Mouse (Mus musculus): ENCODE results near the gene Sh3bp5.
"Not testable (repeated sequence)": the region's sequence is repeated elsewhere in the genome, so short reads cannot be mapped to it uniquely, and the experiment has no call there.

Gene Sh3bp5
- long read RNA-seq, experiment 1, transcript Sh3bp5-201 (9 exons, 2,684 nt): major isoform, 40 of 60 reads
- long read RNA-seq, experiment 1, partial matches to known transcripts: 2 of 60 reads
- long read RNA-seq, experiment 1, other reads (novel, unspliced or antisense): 18 of 60 reads
- long read RNA-seq, experiment 2, transcript Sh3bp5-201 (9 exons, 2,684 nt): major isoform, 57 of 94 reads
- long read RNA-seq, experiment 2, partial matches to known transcripts: 15 of 94 reads
- long read RNA-seq, experiment 2, other reads (novel, unspliced or antisense): 22 of 94 reads

GRCm38 (mm10) chr14:31435930-31436693 lies at the start of gene Sh3bp5:
Gene Sh3bp5, minus strand, starts transcription at chr14:31436078.
- intact Hi-C loops (cut with DNase I): loop anchor here (2.0 kb wide), 1 partner anchor 49 kb away; no protein-coding TSS in a partner anchor

GRCm38 (mm10) chr14:31482417-31482816 lies 46.5 kb upstream of the Sh3bp5 start:
- intact Hi-C loops (cut with DNase I): no loop called here

DNA sequence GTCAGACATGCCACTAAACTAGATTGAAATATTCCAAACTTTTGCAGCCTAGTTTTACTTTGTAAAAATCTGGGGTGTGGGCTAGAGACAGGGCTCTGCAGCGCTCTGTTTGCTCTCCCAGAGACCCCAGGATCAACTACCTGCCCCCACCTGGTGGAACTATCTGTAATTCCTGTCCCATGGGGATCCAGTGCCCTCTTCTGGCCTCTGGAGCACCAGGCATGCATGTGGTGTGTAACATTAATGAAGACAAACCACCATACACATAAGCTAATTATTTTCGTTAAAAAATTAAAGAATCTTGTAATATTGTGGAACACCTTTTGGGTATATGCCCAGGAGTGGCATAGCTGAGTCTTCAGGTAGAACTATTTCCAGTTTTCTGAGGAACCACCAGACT lies 37.4 kb upstream of the Sh3bp5 start:
- intact Hi-C loops (cut with DNase I): loop anchor here (1.0 to 2.0 kb wide), 2 partner anchors 110 to 200 kb away; no protein-coding TSS in a partner anchor

GRCm38 (mm10) chr14:31472451-31473061 lies 36.7 kb upstream of the Sh3bp5 start:
- intact Hi-C loops (cut with DNase I): loop anchor here (1.0 to 2.0 kb wide), 2 partner anchors 109 to 200 kb away; no protein-coding TSS in a partner anchor

GRCm38 (mm10) chr14:31469711-31470110 lies 33.8 kb upstream of the Sh3bp5 start:
- intact Hi-C loops (cut with DNase I): no loop called here

DNA sequence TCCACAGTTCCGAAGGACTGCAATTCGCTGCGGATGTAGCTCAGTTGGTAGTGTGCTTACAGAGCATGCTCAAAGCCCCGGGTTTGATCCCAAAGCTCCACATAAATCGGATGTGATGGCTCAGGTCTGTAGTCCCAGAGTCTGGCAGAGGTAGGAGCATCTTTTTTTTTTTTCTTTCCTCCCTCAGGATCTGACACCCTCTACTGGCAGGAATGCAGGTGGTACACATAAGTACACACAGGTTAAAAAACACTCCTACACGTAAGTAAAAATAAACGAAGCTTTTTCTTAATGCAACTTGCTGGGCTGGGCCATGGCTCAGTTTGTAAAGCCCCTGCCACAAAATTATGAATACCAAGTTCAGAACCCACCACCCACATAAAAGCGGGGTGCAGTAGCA lies 28.3 kb upstream of the Sh3bp5 start:
- intact Hi-C loops (cut with DNase I): no loop called here

GRCm38 (mm10) chr14:31462886-31463285 lies 27.0 kb upstream of the Sh3bp5 start:
- intact Hi-C loops (cut with DNase I): no loop called here

DNA sequence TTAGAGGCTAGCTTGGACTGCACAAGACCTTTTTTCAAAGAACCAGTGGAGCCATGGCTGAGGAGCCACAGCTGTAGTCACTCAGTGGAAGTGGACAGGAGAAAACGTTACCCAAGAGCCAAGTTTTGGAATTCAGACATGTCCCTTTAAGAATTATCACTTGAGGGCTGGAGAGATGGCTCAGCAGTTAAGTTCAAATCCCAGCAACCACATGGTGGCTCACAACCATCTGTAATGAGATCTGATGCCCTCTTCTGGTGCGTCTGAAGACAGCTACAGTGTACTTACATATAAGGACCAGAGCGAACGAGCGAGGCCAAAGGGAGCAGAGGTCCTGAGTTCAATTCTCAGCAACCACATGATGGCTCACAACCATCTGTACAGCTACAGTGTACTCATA lies 26.3 kb upstream of the Sh3bp5 start:
- intact Hi-C loops (cut with DNase I): not testable (repeated sequence)

DNA sequence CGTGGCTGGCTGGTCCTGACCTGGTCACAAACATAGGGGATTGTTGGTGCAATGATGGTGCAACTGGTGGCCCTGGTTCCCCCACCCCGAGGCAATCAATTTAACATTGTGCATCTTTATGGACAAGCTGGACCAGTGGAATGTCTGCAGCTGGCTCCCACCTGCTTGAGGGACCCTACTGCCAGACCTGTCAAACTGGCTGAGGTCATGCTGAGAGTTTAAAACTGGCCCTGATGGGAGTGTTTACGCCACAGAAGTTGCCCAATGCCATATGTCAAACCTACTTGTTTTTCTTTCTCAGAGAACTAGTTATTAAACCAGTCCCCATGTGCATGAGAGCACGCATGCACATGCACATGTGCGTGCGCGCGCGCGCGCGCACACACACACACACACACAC lies 22.1 kb upstream of the Sh3bp5 start:
- intact Hi-C loops (cut with DNase I): no loop called here

- intact Hi-C loops (cut with DNase I): no loop called here
Observed at GRCm38 (mm10) chr14:31456064-31456721, 20.3 kb upstream of the Sh3bp5 start.

DNA sequence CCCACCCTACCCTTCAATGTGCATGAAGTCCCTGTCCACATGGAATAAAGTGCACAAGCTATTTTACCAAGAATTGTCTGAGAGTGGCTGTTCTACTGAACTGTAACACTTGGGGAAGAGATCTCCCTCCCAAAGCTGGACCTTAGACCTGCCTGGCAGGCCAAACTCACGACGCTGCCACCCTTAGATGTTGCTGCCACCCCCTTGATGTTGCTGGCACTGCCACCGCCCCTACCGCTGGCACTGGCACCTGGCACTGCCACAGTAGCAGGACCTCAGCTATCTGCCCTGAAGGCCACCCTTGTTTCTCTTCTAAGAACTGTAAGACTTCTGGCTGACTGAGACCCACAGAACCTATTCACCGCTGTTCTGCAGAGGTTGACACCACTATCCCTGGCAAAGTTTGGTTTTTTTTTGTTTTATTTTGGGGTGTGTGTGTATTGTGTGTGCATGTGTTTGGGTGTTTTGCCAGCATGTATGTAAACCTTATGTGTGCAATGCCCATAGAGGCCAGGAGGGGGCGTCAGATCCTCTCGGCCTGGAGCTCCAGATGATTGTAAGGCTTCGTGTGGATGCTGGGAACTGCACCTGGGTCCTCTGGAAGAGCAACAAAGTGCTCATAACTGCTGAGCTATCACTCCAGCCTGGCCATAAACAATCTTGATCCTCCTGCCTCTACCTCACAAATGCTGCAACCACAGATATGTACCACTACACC lies 19.1 kb upstream of the Sh3bp5 start:
- intact Hi-C loops (cut with DNase I): no loop called here

DNA sequence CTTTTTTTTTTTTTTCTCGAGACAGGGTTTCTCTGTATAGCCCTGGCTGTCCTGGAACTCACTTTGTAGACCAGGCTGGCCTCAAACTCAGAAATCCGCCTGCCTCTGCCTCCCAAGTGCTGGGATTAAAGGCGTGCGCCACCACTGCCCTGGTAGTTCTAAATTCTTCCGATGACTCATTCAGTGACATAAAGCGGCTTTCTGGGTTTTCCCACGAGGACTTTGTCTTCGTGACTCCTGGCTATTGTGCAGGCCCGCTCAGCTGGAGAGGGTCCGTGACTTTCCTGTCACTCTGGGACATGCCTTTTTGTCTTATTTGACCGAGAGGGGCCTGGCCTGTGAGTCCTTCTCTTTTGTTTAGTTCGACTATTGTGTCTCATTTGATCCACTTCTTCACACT lies 18.1 kb upstream of the Sh3bp5 start:
- intact Hi-C loops (cut with DNase I): not testable (repeated sequence)

- intact Hi-C loops (cut with DNase I): loop anchor here (5.0 kb wide), 1 partner anchor 72 kb away; no protein-coding TSS in a partner anchor
Observed at GRCm38 (mm10) chr14:31448994-31449393, 13.1 kb upstream of the Sh3bp5 start.

GRCm38 (mm10) chr14:31443616-31444015 lies 7.7 kb upstream of the Sh3bp5 start:
- intact Hi-C loops (cut with DNase I): no loop called here

DNA sequence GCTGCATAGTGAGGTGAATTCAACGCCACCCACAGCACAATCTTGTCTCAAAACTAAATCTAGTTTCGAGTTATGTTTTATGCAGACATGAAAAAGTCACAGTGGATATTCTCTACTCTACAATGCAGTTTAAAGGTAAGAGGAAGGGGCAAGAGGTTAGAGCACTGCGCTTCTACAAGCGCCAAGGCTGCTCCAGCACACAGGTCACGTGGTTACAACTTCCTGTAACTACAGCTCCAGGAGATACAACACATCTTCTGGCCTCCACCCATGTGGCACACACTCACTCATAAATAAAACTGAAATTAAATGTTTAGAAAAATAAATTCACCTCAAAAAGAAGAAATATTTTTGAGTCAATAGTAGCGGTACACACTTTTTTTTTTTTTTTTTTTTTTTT lies 4.8 kb upstream of the Sh3bp5 start:
- intact Hi-C loops (cut with DNase I): no loop called here

DNA sequence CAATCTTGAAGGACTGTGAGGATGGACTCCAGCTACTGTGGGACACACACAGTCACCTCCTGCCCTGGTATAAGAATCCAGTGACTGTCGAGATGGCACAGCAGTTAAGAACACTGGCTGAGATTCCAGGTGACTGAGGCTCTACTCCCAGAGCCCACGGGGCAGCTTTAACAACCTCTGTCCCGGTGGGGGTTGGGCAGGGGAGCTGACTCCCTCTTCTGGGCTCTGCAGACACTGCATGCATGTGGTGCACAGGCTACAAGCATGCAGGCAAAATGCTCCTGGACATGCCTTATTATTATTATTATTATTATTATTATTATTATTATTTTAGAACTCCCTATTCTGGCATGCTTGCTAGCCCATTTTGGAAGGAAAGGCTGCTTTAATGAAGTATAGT lies 4.4 kb upstream of the Sh3bp5 start:
- intact Hi-C loops (cut with DNase I): no loop called here

GRCm38 (mm10) chr14:31439279-31439678 lies 3.4 kb upstream of the Sh3bp5 start:
- intact Hi-C loops (cut with DNase I): no loop called here

DNA sequence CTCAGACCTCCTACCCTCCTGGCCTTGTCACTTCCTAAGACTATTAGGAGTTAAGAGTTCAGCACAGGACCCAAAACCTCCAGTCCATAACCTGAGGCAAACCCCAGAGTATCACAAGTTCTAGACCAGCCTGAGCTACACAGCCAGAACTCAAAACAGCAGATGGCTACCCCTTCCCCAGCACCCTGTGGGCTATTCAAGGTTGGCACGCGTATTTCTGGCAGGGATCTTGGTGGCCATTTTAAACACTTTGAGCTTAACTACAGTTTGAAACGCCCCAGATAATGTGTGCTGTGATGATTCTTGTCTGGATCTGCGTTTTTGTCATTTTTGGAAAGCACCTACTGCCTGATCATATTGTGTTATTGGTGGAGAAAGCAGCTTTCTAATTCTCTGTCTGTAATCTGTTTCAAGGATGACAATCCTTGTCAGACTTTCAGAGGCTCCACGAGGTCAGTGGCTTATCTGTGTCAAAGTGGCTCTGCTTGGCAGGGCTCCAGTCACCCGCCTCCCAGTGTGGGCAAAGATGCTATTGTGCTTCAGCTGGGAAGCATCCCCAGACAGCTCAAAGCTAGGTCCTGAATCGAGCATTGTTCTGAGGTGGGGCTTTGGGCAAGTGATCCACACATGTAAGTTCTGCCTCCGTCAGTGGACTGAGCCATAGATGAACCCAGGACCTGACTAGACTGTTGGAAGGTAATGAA lies 2.1 kb upstream of the Sh3bp5 start:
- intact Hi-C loops (cut with DNase I): no loop called here

GRCm38 (mm10) chr14:31435018-31435915 lies 611 bp downstream of the Sh3bp5 start:
- intact Hi-C loops (cut with DNase I): loop anchor here (2.0 kb wide), 1 partner anchor 48 kb away; no protein-coding TSS in a partner anchor
